Mouse (Mus musculus): ENCODE measurements around the gene Foxp2. TPM values are rescaled to one million over a fixed set of nuclear protein-coding genes. Genes with fewer than 3 reads are reported as not detected.

The Foxp2 gene
- polyA plus RNA-seq, 1 experiment from 2014 or later: 14.8 TPM

DNA sequence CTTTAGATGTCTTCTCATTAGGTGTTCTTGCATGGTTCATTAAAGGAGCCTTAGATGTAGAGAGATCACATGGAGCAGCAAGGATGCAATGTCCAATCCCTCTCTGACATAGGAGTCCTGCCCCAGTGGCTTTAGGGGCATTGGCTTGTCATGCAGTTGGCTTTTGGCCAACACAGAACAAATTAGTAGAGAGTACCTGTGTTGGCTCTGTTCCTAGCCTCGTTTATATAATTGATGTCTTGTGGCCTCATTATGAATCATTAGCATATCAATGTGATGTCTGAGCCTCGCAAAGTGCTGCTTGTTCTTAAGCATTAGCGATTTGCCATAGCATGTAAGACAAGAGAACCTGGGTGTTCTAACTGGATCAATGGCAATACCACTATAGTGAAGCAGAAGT lies 250.5 kb downstream of the Foxp2 start:
- no peaks in the 10 kb centered on the region for H3K27me3 ChIP-seq (ENCODE audit: control insufficient read depth, insufficient read depth, low read length)
- no peak for ATAC-seq (replicated peaks; ENCODE audit: insufficient number of reproducible peaks, low FRiP score, low TSS enrichment)
- H3K9ac ChIP-seq (ENCODE audit: low read depth, low read length): no peak overlapping the region
- WGBS (ENCODE audit: insufficient replicate concordance): 81% methylated on average over 3 of the region's 3 CpGs
- H3K27ac ChIP-seq (ENCODE audit: low read depth, low read length): no peak overlapping the region
- no peaks in the 10 kb centered on the region for H3K9me3 ChIP-seq (replicated peaks; ENCODE audit: control insufficient read depth, low read length)
- H3K4me2 ChIP-seq: no peak overlapping the region
- no peaks in the 10 kb centered on the region for H3K36me3 ChIP-seq (ENCODE audit: control insufficient read depth, insufficient read depth, low read length)
- no peaks in the 10 kb centered on the region for H3K4me1 ChIP-seq (ENCODE audit: control insufficient read depth, insufficient read depth, low read length)
- H3K4me3 ChIP-seq (ENCODE audit: low read depth, low read length): no peak overlapping the region

DNA sequence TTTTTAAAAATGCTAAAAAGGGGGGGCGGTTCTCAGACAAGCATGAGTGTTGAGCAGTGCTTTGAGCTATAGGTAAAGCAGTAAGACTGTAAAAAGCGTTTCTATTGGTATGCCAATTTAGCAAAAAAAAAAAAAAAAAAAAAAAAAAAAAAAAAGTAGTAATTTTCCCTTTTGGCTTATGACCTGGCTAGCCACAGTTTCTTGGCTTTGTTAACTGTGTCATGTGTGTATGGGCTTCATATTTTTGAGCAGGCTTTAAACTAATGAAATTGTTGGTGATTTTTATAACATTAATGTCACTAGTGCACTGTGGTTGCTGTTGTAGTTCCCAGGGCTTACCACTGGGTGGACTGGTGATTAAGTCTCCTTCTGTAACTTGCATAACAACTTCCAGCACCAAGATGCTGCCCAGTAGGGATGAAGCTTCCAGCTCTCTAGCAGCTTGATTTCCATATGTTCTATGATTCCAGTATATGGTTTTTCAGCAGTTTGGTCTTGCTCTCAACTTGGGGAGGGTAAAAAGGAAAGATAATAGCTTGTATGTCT lies 262.4 kb downstream of the Foxp2 start:
- Histone ChIP-seq H3K4me3 (ENCODE audit: low read depth, low read length) (no peak overlapping the region), H3K9ac (ENCODE audit: low read depth, low read length) (no peak overlapping the region), H3K4me1 (ENCODE audit: control insufficient read depth, insufficient read depth, low read length) (no peaks in the 10 kb centered on the region), H3K27ac (ENCODE audit: low read depth, low read length) (no peak overlapping the region), H3K27me3 (ENCODE audit: control insufficient read depth, insufficient read depth, low read length) (no peaks in the 10 kb centered on the region), H3K36me3 (ENCODE audit: control insufficient read depth, insufficient read depth, low read length) (no peaks in the 10 kb centered on the region), H3K9me3 (replicated peaks; ENCODE audit: control insufficient read depth, low read length) (no peaks in the 10 kb centered on the region), H3K4me2 (no peak overlapping the region)
- no peak for ATAC-seq (replicated peaks; ENCODE audit: insufficient number of reproducible peaks, low FRiP score, low TSS enrichment)
- 73% methylated on average over 2 of the region's 2 CpGs for WGBS (ENCODE audit: insufficient replicate concordance)

DNA sequence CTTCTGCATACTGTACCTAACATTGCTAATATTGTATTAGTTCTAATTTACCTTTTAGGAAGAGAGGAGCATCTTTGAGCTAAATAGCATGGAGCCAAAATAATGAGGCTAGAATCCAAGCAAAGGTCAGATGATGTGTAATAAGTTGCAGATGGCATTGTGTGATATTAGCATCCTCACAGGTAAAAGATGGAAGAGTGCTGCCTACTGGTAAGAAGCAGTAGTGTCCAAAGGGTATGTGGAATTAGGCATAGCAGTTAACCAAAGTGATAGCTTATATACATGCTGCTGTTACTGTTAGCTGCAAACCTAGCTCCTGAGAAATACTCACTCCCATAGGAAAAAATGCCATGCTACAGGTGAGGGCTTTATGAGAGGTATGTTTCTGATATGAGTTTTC lies 275.6 kb downstream of the Foxp2 start:
- no peaks in the 10 kb centered on the region for H3K9me3 ChIP-seq (replicated peaks; ENCODE audit: control insufficient read depth, low read length)
- no peak overlapping the region for H3K4me2 ChIP-seq
- ATAC-seq (replicated peaks; ENCODE audit: insufficient number of reproducible peaks, low FRiP score, low TSS enrichment): no peak
- no peak overlapping the region for H3K9ac ChIP-seq (ENCODE audit: low read depth, low read length)
- no peak overlapping the region for H3K27ac ChIP-seq (ENCODE audit: low read depth, low read length)
- no peak overlapping the region for H3K4me3 ChIP-seq (ENCODE audit: low read depth, low read length)
- H3K36me3 ChIP-seq (ENCODE audit: control insufficient read depth, insufficient read depth, low read length): no peaks in the 10 kb centered on the region
- no peaks in the 10 kb centered on the region for H3K27me3 ChIP-seq (ENCODE audit: control insufficient read depth, insufficient read depth, low read length)
- no peaks in the 10 kb centered on the region for H3K4me1 ChIP-seq (ENCODE audit: control insufficient read depth, insufficient read depth, low read length)

DNA sequence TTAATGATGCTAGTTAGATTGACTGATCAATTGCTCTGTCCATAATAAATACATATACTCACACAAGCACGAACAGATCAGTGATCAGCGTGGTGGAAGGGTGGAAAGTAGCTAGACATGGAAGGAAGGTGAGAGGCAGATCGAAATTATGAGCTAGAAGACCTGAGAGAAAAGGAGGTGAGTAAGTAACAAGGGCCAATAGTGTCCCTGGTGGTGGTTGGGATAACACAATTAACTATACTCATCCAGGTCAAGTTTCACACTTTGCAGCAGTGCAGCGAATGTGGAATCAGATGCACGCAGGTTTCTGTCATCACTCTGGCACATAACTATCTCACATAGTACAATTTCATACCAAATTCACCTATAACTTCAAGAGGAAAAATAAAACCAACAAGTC lies 291.7 kb downstream of the Foxp2 start:
- no peak for ATAC-seq (replicated peaks; ENCODE audit: insufficient number of reproducible peaks, low FRiP score, low TSS enrichment)
- H3K27ac ChIP-seq (ENCODE audit: low read depth, low read length): no peak overlapping the region
- H3K9me3 ChIP-seq (replicated peaks; ENCODE audit: control insufficient read depth, low read length): no peaks in the 10 kb centered on the region
- H3K36me3 ChIP-seq (ENCODE audit: control insufficient read depth, insufficient read depth, low read length): no peaks in the 10 kb centered on the region
- H3K27me3 ChIP-seq (ENCODE audit: control insufficient read depth, insufficient read depth, low read length): no peaks in the 10 kb centered on the region
- no peaks in the 10 kb centered on the region for H3K4me1 ChIP-seq (ENCODE audit: control insufficient read depth, insufficient read depth, low read length)
- no peak overlapping the region for H3K4me3 ChIP-seq (ENCODE audit: low read depth, low read length)
- WGBS (ENCODE audit: insufficient replicate concordance): 61% methylated on average over 5 of the region's 5 CpGs
- H3K9ac ChIP-seq (ENCODE audit: low read depth, low read length): no peak overlapping the region
- H3K4me2 ChIP-seq: no peak overlapping the region

DNA sequence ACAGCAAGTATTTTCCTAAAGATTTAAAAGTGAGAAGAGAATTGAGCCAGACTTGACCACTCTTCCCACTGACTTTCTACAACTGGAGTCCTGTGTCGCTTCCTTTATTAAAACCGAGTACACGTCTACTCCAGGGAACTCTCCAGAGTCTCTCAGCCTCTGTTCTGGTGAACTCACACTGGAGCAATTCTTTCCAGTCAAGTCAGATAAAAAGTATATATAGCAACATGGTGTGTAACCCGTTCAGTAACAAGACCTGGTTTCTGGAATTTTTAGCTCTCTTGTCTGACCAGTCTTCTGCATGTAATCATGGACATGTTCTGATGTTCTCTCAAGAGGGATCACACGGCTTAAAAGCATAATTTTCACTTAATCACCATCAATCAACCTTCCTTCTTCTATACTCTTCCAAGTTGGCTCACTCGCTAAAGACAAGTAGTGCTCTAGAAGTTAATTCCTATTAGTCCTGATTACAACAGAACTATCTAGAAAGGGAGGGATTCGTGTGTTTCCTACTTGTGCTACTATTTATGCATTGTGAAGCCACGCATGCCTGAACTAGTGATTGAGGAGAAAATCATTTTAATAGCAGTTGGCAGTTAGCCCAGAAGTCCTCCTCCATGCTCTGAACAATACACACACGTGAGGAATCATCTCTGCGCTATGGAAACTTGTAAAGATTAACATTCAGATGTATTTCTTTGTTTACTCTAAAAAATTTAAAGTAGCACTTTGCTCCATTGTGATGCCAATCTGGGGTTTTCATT lies 341.2 kb downstream of the Foxp2 start:
- Histone ChIP-seq H3K4me1 (ENCODE audit: control insufficient read depth, insufficient read depth, low read length) (0 out of 2 replicates have a peak, but pooled peaks cover 6% of the 10 kb centered on the region), H3K9ac (ENCODE audit: low read depth, low read length) (no peak overlapping the region), H3K36me3 (ENCODE audit: control insufficient read depth, insufficient read depth, low read length) (no peaks in the 10 kb centered on the region), H3K27me3 (ENCODE audit: control insufficient read depth, insufficient read depth, low read length) (no peaks in the 10 kb centered on the region), H3K27ac (ENCODE audit: low read depth, low read length) (peak overlapping the region; percentile 50; the same call in 1 of the 2 replicates), H3K4me3 (ENCODE audit: low read depth, low read length) (no peak overlapping the region), H3K9me3 (replicated peaks; ENCODE audit: control insufficient read depth, low read length) (no peaks in the 10 kb centered on the region), H3K4me2 (no peak overlapping the region)
- 49% methylated on average over 10 of the region's 10 CpGs for WGBS (ENCODE audit: insufficient replicate concordance)
- no peak for ATAC-seq (replicated peaks; ENCODE audit: insufficient number of reproducible peaks, low FRiP score, low TSS enrichment)

DNA sequence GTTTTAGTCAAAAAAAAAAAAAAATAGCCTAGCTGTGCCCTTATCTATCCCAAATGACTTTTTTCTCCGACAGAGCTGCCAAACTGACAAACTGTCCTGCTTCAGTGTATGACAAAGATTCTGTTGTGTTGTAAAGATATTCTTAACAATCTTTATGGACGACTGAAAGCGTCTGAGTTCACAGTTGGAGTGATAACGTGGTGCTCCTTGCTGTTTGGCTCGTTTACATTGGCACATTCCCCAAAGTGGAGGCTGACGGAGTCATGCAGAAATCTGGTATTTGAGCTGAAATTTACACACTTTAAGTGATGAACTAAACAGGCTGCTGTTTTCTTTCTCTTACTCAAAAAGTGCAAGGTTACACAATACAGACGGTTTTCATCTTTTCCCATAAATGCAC lies 356.2 kb downstream of the Foxp2 start:
- no peaks in the 10 kb centered on the region for H3K36me3 ChIP-seq (ENCODE audit: control insufficient read depth, insufficient read depth, low read length)
- WGBS (ENCODE audit: insufficient replicate concordance): 10% methylated on average over 7 of the region's 7 CpGs
- 0 out of 2 replicates have a peak, but pooled peaks have one; percentile 42 for ATAC-seq (replicated peaks; ENCODE audit: insufficient number of reproducible peaks, low FRiP score, low TSS enrichment)
- H3K27me3 ChIP-seq (ENCODE audit: control insufficient read depth, insufficient read depth, low read length): no peaks in the 10 kb centered on the region
- H3K4me3 ChIP-seq (ENCODE audit: low read depth, low read length): no peak overlapping the region
- H3K4me2 ChIP-seq: peak overlapping the region; percentile 42
- H3K27ac ChIP-seq (ENCODE audit: low read depth, low read length): peak overlapping the region; percentile 35; the same call in 1 of the 2 replicates
- no peaks in the 10 kb centered on the region; the same call in 1 of the 2 replicates for H3K4me1 ChIP-seq (ENCODE audit: control insufficient read depth, insufficient read depth, low read length)
- H3K9me3 ChIP-seq (replicated peaks; ENCODE audit: control insufficient read depth, low read length): no peaks in the 10 kb centered on the region
- H3K9ac ChIP-seq (ENCODE audit: low read depth, low read length): no peak overlapping the region

DNA sequence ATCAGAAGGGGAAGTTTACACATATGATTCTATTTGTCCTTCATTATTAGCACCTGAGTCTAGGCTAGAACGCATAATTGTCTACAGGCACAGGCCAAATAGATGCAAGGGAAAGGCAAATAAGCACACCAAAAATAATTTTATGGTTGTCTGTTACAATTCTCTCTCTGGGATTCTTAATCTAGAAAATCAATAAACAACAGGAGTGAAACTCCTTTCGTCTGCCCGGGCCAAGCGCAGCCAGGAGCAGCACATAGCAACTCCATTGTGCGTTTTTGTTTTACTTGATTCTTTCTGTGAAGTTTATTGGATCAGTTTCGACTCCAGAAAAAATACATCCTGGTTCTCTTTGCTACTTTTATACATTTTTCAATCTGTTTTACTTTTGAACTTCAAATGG lies 356.7 kb downstream of the Foxp2 start:
- H3K9me3 ChIP-seq (replicated peaks; ENCODE audit: control insufficient read depth, low read length): no peaks in the 10 kb centered on the region
- no peak overlapping the region for H3K4me3 ChIP-seq (ENCODE audit: low read depth, low read length)
- no peaks in the 10 kb centered on the region for H3K36me3 ChIP-seq (ENCODE audit: control insufficient read depth, insufficient read depth, low read length)
- H3K4me2 ChIP-seq: peak overlapping the region; percentile 42
- WGBS (ENCODE audit: insufficient replicate concordance): 48% methylated on average over 6 of the region's 6 CpGs
- no peaks in the 10 kb centered on the region; the same call in 1 of the 2 replicates for H3K4me1 ChIP-seq (ENCODE audit: control insufficient read depth, insufficient read depth, low read length)
- H3K9ac ChIP-seq (ENCODE audit: low read depth, low read length): no peak overlapping the region
- ATAC-seq (replicated peaks; ENCODE audit: insufficient number of reproducible peaks, low FRiP score, low TSS enrichment): no peak
- H3K27me3 ChIP-seq (ENCODE audit: control insufficient read depth, insufficient read depth, low read length): no peaks in the 10 kb centered on the region
- H3K27ac ChIP-seq (ENCODE audit: low read depth, low read length): peak overlapping the region; percentile 35

DNA sequence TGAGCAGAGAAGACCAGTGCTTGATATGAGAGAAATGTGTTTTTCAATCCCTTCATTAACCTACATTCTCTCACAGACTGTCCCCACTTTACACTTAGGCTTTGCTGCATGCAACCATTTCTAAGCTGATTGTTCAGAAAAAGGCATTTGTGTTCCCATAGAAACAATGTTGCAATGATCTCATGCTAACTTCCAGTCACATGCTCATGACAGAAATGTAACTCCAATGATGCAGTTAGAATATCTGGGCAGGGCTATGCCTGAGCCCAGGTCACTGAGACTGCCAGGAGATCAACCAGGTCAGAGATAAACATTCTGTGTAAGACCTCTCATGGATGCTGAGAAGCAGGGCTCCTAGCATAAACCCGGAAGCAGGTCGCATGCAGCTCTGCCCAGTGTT lies 367.0 kb downstream of the Foxp2 start:
- no peaks in the 10 kb centered on the region for H3K36me3 ChIP-seq (ENCODE audit: control insufficient read depth, insufficient read depth, low read length)
- H3K9me3 ChIP-seq (replicated peaks; ENCODE audit: control insufficient read depth, low read length): no peaks in the 10 kb centered on the region
- no peak overlapping the region for H3K4me3 ChIP-seq (ENCODE audit: low read depth, low read length)
- no peak overlapping the region for H3K27ac ChIP-seq (ENCODE audit: low read depth, low read length)
- no peaks in the 10 kb centered on the region for H3K27me3 ChIP-seq (ENCODE audit: control insufficient read depth, insufficient read depth, low read length)
- no peak for ATAC-seq (replicated peaks; ENCODE audit: insufficient number of reproducible peaks, low FRiP score, low TSS enrichment)
- H3K9ac ChIP-seq (ENCODE audit: low read depth, low read length): no peak overlapping the region
- WGBS (ENCODE audit: insufficient replicate concordance): 82% methylated on average over 2 of the region's 2 CpGs
- no peaks in the 10 kb centered on the region for H3K4me1 ChIP-seq (ENCODE audit: control insufficient read depth, insufficient read depth, low read length)
- H3K4me2 ChIP-seq: no peak overlapping the region

DNA sequence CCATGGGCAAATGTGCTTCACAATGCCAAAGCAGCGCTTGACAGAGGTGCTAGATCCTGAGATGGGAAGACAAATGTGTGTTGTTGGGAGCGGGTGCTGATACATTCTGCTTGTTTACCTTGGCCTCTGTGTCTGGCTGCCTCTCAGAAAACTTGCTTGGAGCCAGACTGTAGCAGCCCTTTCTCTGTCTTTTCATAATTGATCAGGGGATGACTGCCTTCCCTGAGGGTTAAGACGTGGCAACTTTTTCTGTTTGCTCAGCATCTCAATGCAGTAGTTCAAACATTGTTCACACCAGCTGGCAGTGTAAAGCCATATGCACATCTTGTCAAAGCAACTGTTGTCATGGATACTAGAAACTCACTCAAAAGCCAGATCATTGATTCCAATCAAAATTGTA lies 384.1 kb downstream of the Foxp2 start:
- no peaks in the 10 kb centered on the region for H3K36me3 ChIP-seq (ENCODE audit: control insufficient read depth, insufficient read depth, low read length)
- no peaks in the 10 kb centered on the region for H3K9me3 ChIP-seq (replicated peaks; ENCODE audit: control insufficient read depth, low read length)
- H3K27me3 ChIP-seq (ENCODE audit: control insufficient read depth, insufficient read depth, low read length): no peaks in the 10 kb centered on the region
- H3K27ac ChIP-seq (ENCODE audit: low read depth, low read length): no peak overlapping the region
- H3K4me3 ChIP-seq (ENCODE audit: low read depth, low read length): no peak overlapping the region
- ATAC-seq (replicated peaks; ENCODE audit: insufficient number of reproducible peaks, low FRiP score, low TSS enrichment): no peak
- no peak overlapping the region for H3K9ac ChIP-seq (ENCODE audit: low read depth, low read length)
- no peak overlapping the region for H3K4me2 ChIP-seq
- H3K4me1 ChIP-seq (ENCODE audit: control insufficient read depth, insufficient read depth, low read length): no peaks in the 10 kb centered on the region
- 64% methylated on average over 3 of the region's 3 CpGs for WGBS (ENCODE audit: insufficient replicate concordance)

Measured in heart, embryonic 11.5 days (tissue).